Mouse (Mus musculus) embryonic facial prominence, embryonic 14.5 days (tissue): ENCODE measurements around the gene Jpt2. TPM values are rescaled to one million over a fixed set of nuclear protein-coding genes. Genes with fewer than 3 reads are reported as not detected.

ENCODE experiments used
- ATAC-seq: fragments of 200-750 bp; cut with Nextera tagmentation; 2 replicates; pipeline ENCODE4 v1.8.0; 2017; ENCODE audit warnings: low read depth, moderate number of reproducible peaks, moderate TSS enrichment
- DNase-seq: peaks from one replicate; pipeline ENCODE4 v3.0.0-alpha.2; 2015; ENCODE audit warnings: low spot score
- H3K27ac ChIP-seq: fragments of 300-500 bp; sonication (generic); replicated peaks from 2 replicates; pipeline ENCODE4 v1.5.1; 2014; ENCODE audit warnings: low read depth, mild to moderate bottlenecking, low read length, moderate library complexity
- H3K27me3 ChIP-seq: fragments of 300-500 bp; sonication (generic); replicated peaks from 2 replicates; pipeline ENCODE4 v1.6.1; 2014; ENCODE audit warnings: low read length; ENCODE audit not compliant: control insufficient read depth, insufficient read depth
- H3K36me3 ChIP-seq: fragments of 300-500 bp; sonication (generic); 2 replicates; pipeline ENCODE4 v1.6.1; 2014; ENCODE audit warnings: low read length, mixed read lengths; ENCODE audit not compliant: control insufficient read depth, insufficient read depth
- H3K4me1 ChIP-seq: fragments of 300-500 bp; sonication (generic); 2 replicates; pipeline ENCODE4 v1.6.1; 2014; ENCODE audit warnings: antibody characterized with exemption, low read length; ENCODE audit not compliant: control insufficient read depth, insufficient read depth
- H3K4me2 ChIP-seq: fragments of 300-500 bp; sonication (generic); 2 replicates; pipeline ENCODE4 v1.6.1; 2014; ENCODE audit warnings: low read depth, mild to moderate bottlenecking, low read length, moderate library complexity, mixed read lengths
- H3K4me3 ChIP-seq: fragments of 300-500 bp; sonication (generic); 2 replicates; pipeline ENCODE4 v1.5.1; 2014; ENCODE audit warnings: low read depth, mild to moderate bottlenecking, low read length
- H3K9ac ChIP-seq: fragments of 300-500 bp; sonication (generic); 2 replicates; pipeline ENCODE4 v1.6.1; 2014; ENCODE audit warnings: low read depth, mild to moderate bottlenecking, low read length, moderate library complexity, mixed read lengths
- H3K9me3 ChIP-seq: fragments of 300-500 bp; sonication (generic); 2 replicates; pipeline ENCODE4 v1.6.1; 2016; ENCODE audit warnings: low read length; ENCODE audit not compliant: control insufficient read depth
- WGBS: fragments of 180-500 bp; shearing (Covaris S2); extraction: QIAGEN DNeasy Blood & Tissue Kit; methylation state at CpG from one replicate; pipeline ENCODE4 v1.1.7; 2014; 5-methylcytosine and 5-hydroxymethylcytosine counted together
- polyA plus RNA-seq: library from polyadenylated mRNA; unstranded; fragments of >200 nt; fragmentation: Nextera tagmentation; extraction: Ambion mirVana; gene quantifications from 2 replicates; pipeline ENCODE4 v1.2.1, GENCODE M21; 2014

The Jpt2 gene
- 83.6 and 95.6 TPM in 2 replicates for polyA plus RNA-seq

DNA sequence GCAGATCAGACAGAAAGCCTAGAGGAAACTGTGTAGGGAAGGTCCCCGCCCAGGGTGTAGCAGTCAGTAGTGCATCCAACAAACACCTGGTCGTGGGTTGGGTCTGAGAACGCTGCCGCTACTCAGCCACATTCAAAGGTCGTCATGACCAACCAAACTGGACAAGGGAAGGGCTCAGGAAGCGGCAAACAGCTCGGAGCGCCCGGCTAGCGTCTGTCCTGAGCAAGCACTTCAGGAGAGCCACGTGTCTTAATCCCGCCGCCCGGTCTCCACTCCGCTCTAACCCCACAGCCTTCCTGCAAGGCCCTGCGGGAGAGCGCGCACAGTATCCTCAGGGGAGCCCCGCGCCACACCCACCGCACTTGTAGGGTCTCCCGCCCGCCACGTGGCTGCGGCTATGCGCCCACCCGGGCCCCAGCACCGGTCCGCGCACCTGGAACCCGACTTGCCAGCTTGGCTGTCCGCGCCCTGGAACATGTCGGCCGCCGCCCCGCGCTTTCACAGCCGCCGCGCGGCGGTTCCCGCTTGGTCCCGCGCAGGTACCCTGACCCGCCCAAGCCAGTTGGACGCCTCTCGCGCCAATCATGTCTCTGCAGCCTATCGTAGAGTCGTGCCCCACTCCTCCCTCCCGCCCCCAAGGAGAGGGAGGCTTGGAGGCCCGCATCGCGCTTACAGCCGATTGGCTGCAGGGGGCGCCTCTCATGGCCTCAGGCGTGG is at the start of gene Jpt2:
Gene Jpt2 (minus strand): TSS at position 555 of the 717 bp plus-strand sequence.
- H3K4me1 ChIP-seq = peaks cover 8% of the 10 kb centered on the region
- no peaks in the 10 kb centered on the region for H3K9me3 ChIP-seq
- peak within 1 kb of the TSS; percentile 92 for H3K9ac ChIP-seq
- peaks cover 50% of the 10 kb centered on the region for H3K36me3 ChIP-seq
- H3K27ac ChIP-seq = peak within 1 kb of the TSS; percentile 89
- no peaks in the 10 kb centered on the region for H3K27me3 ChIP-seq
- H3K4me3 ChIP-seq = peak within 1 kb of the TSS; percentile 92
- H3K4me2 ChIP-seq = peak within 1 kb of the TSS; percentile 59
- DNase-seq (peak; percentile 99), ATAC-seq (peak; percentile 100)
- under 1% methylated on average over 39 of the region's 59 CpGs for WGBS

DNA sequence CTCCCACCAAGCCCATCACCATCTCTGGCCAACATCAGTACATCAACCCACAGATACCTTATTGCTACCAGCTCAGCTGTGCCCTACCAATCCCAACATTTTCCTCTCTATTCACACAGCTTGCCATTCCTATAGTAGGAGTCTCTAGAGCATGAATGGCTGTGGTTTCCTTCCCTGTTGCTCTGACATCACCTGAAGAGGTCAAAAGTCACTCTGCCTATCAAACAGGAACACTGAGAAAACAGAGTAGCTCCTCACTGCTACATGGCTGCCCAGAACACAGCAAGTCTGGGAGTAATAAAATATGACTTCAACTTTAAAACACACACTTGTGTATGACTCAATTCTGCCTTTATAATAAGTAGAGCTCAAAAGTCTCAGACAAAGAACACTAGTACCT is 47.0 kb upstream of the Jpt2 start:
- Histone ChIP-seq H3K9me3 (no peaks in the 10 kb centered on the region), H3K27ac (no peak overlapping the region), H3K4me3 (no peak overlapping the region), H3K27me3 (no peaks in the 10 kb centered on the region), H3K9ac (no peak overlapping the region), H3K36me3 (peaks cover 82% of the 10 kb centered on the region), H3K4me2 (no peak overlapping the region), H3K4me1 (no peaks in the 10 kb centered on the region; the same call in 1 of the 2 replicates)
- DNase-seq (no peak), ATAC-seq (no peak)

GRCm38 (mm10) chr17:25005102-25005501 is 44.6 kb upstream of the Jpt2 start:
- DNase-seq (no peak), ATAC-seq (no peak)
- no peak overlapping the region for H3K4me2 ChIP-seq
- no peak overlapping the region for H3K4me3 ChIP-seq
- 95% methylated on average over 3 of the region's 3 CpGs for WGBS
- no peak overlapping the region for H3K9ac ChIP-seq
- peaks cover 79% of the 10 kb centered on the region for H3K36me3 ChIP-seq
- H3K27me3 ChIP-seq = no peaks in the 10 kb centered on the region
- no peaks in the 10 kb centered on the region for H3K9me3 ChIP-seq
- no peaks in the 10 kb centered on the region for H3K4me1 ChIP-seq
- H3K27ac ChIP-seq = no peak overlapping the region

- no peak for ATAC-seq
- WGBS = 93% methylated on average over 6 of the region's 6 CpGs
- no peak overlapping the region for H3K4me3 ChIP-seq
These were observed 34.2 kb upstream of the Jpt2 start for GRCm38 (mm10) chr17:24994721-24995120.

GRCm38 (mm10) chr17:24987221-24987620 is 26.7 kb upstream of the Jpt2 start:
- no peak overlapping the region for H3K9ac ChIP-seq
- ATAC-seq (no peak), DNase-seq (no peak)
- 96% methylated on average over 6 of the region's 6 CpGs for WGBS
- H3K4me1 ChIP-seq = no peaks in the 10 kb centered on the region
- H3K4me3 ChIP-seq = no peak overlapping the region
- no peaks in the 10 kb centered on the region for H3K27me3 ChIP-seq
- no peak overlapping the region for H3K4me2 ChIP-seq
- peaks cover 96% of the 10 kb centered on the region for H3K36me3 ChIP-seq
- no peak overlapping the region for H3K27ac ChIP-seq
- H3K9me3 ChIP-seq = no peaks in the 10 kb centered on the region

More at GRCm38 (mm10) chr17:24994721-24995120, 34.2 kb upstream of the Jpt2 start:
- H3K4me2 ChIP-seq = no peak overlapping the region
- H3K9ac ChIP-seq = no peak overlapping the region
- H3K27ac ChIP-seq = no peak overlapping the region
- H3K9me3 ChIP-seq = no peaks in the 10 kb centered on the region
- no peak for DNase-seq
- no peaks in the 10 kb centered on the region for H3K4me1 ChIP-seq
- no peaks in the 10 kb centered on the region for H3K27me3 ChIP-seq
- peaks cover 98% of the 10 kb centered on the region for H3K36me3 ChIP-seq

DNA sequence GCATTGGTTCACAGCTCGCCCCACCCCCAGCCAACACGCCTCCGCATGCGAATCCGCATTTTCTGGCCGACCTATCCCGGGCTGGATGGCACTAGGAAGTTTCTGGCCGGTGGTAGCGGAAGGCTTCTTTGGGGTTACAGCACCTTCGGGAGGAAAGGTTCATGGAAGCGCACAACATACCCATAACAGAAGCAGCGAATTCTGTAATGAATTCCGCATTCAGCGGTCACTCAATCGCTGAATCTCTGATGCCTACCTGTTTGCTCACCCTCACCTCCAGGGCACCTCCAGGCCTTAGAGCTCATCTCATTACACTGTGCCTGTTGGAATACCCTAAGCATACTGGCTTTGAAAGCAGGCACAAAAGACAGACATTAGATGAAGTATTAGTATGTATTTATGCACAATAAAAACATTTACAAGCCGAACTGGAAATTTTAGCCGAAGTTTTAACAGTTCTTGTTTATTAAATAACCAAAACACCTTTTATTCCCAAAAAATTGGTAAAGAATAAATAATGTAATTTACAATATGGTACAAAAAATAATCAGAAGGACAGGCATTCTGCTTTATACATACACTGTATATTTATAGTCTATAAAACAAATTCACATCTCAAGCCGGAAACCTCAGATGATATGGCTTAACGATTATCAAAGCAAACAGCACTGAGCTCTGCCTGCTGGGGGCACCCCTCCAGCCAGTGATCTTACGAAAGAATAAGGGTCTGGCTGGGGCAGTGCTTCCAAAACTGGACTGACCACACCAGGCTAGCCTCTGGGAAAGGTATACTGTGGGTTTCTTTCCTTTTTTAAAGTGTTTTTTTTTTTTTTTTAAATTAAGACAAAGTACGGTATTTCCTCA is 595 bp upstream of the Jpt2 start:
- Histone ChIP-seq H3K9me3 (no peaks in the 10 kb centered on the region), H3K4me2 (peak overlapping the region; percentile 59), H3K36me3 (peaks cover 50% of the 10 kb centered on the region), H3K4me1 (peaks cover 8% of the 10 kb centered on the region), H3K9ac (0 out of 2 replicates have a peak overlapping the region, but pooled peaks have one; percentile 39), H3K27ac (no peak overlapping the region; the same call in 1 of the 2 replicates), H3K4me3 (peak overlapping the region; percentile 92), H3K27me3 (no peaks in the 10 kb centered on the region)
- 15% methylated on average over 21 of the region's 21 CpGs for WGBS
- ATAC-seq = peak; percentile 34
- DNase-seq = no peak

DNA sequence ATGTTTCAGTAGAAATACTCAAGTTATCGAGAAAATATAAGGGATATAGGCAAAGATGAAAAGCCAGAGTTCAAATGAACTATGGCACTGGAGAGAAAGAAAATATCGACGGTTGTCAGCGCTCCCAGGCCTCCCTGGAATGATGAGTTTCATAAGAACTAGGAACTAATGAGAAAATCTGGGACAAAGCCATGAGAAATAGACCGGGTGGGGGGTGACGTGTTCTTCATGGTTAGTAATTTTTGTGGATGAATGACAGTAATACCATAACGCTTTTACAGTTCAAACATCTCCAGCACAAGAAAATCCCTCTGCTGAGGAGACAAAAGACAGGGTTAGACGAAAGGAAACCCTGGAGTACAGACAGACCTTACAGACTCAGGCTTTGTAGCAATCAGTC is 1.1 kb downstream of the Jpt2 start:
- peaks cover 50% of the 10 kb centered on the region for H3K36me3 ChIP-seq
- peak; percentile 17 for DNase-seq

DNA sequence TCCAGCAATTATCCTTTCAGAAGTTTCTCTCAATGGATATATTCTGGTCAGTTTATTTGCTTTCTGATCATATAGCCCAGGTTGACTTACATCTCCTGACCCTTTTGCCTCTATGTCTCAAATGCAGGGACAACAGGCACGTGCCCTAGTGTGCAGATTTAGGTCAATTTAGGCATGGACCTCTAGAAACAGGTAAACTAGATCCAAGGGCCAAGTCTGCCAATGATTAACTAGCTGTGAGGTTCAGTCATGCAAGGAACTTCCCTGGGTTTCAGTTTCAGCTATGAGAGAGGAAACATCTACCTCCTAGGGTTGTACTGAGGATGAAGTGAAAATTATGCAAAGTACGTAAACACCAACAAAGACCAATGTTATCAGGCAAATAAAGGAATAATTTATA is 7.2 kb downstream of the Jpt2 start:
- Histone ChIP-seq H3K27ac (no peak overlapping the region), H3K4me1 (no peaks in the 10 kb centered on the region; the same call in 1 of the 2 replicates)

More for the DNA sequence above, 1.1 kb downstream of the Jpt2 start:
- H3K27ac ChIP-seq = no peak overlapping the region
- H3K4me3 ChIP-seq = peak overlapping the region; percentile 92
- ATAC-seq = no peak
- WGBS = 42% methylated on average over 8 of the region's 8 CpGs
- no peaks in the 10 kb centered on the region for H3K27me3 ChIP-seq
- H3K9me3 ChIP-seq = no peaks in the 10 kb centered on the region
- H3K4me2 ChIP-seq = peak overlapping the region; percentile 59
- peaks cover 8% of the 10 kb centered on the region for H3K4me1 ChIP-seq
- peak overlapping the region; percentile 92 for H3K9ac ChIP-seq

More for the DNA sequence above, 7.2 kb downstream of the Jpt2 start:
- no peak overlapping the region for H3K9ac ChIP-seq
- H3K9me3 ChIP-seq = no peaks in the 10 kb centered on the region
- WGBS = 95% methylated on average over 2 of the region's 2 CpGs
- ATAC-seq = no peak
- peaks cover 78% of the 10 kb centered on the region for H3K36me3 ChIP-seq
- no peak overlapping the region for H3K4me2 ChIP-seq
- DNase-seq = no peak
- no peak overlapping the region for H3K4me3 ChIP-seq
- no peaks in the 10 kb centered on the region for H3K27me3 ChIP-seq
